Mouse (Mus musculus): ENCODE measurements at regions not wholly inside any gene's neighbourhood (a gene's known extent, or its start where the extent isn't known, plus 50 kb on each side); places are given as distances from the start of the nearest gene placed in this dataset.

- H3K27ac ChIP-seq: no peak overlapping the region
These were observed 653.0 kb upstream of the G6pd2 start for GRCm38 (mm10) chr5:61155390-61156225.

GRCm38 (mm10) chr5:61156226-61156565 is 652.4 kb upstream of the G6pd2 start:
- no peak overlapping the region for H3K27ac ChIP-seq

More at GRCm38 (mm10) chr5:61155390-61156225, 653.0 kb upstream of the G6pd2 start:
- Histone ChIP-seq H3K4me2 (peak overlapping the region; percentile 24), H3K27me3 (no peaks in the 10 kb centered on the region), H3K4me1 (no peaks in the 10 kb centered on the region), H3K4me3 (no peak overlapping the region), H3K36me3 (no peaks in the 10 kb centered on the region), H3K9ac (no peak overlapping the region), H3K9me3 (no peaks in the 10 kb centered on the region)
- ATAC-seq (ENCODE audit: insufficient number of reproducible peaks, insufficient read depth, low FRiP score, low TSS enrichment, low read depth): no peak
- WGBS: 58% methylated on average over 6 of the region's 6 CpGs

More at GRCm38 (mm10) chr5:61156226-61156565, 652.4 kb upstream of the G6pd2 start:
- H3K4me3 ChIP-seq: no peak overlapping the region
- H3K36me3 ChIP-seq: no peaks in the 10 kb centered on the region
- ATAC-seq (ENCODE audit: insufficient number of reproducible peaks, insufficient read depth, low FRiP score, low TSS enrichment, low read depth): no peak
- WGBS: 37% methylated on average over 8 of the region's 8 CpGs
- no peaks in the 10 kb centered on the region for H3K9me3 ChIP-seq
- no peaks in the 10 kb centered on the region for H3K4me1 ChIP-seq
- peak overlapping the region; percentile 24 for H3K4me2 ChIP-seq
- no peak overlapping the region for H3K9ac ChIP-seq
- H3K27me3 ChIP-seq: no peaks in the 10 kb centered on the region
